Mouse (Mus musculus) urinary bladder, postnatal 14 days (tissue): Measurements from ENCODE around the gene Pdha2.

ENCODE experiments used
- DNase-seq: peaks from one replicate; pipeline ENCODE4 v3.0.0; 2021; ENCODE audit warnings: low spot score

Pdha2 gene

GRCm38 (mm10) chr3:141212255-141212654 lies at the start of gene Pdha2:
TSS of gene Pdha2 (minus strand) at chr3:141212355.
- no peak for DNase-seq

- no peak for DNase-seq
These were observed 48.4 kb upstream of the Pdha2 start for GRCm38 (mm10) chr3:141260518-141260917.

- DNase-seq: no peak
These were observed 39.3 kb upstream of the Pdha2 start for GRCm38 (mm10) chr3:141251440-141251839.

GRCm38 (mm10) chr3:141244725-141245298 lies 32.7 kb upstream of the Pdha2 start:
- no peak for DNase-seq

GRCm38 (mm10) chr3:141238071-141238470 lies 25.9 kb upstream of the Pdha2 start:
- no peak for DNase-seq

GRCm38 (mm10) chr3:141229148-141229547 lies 17.0 kb upstream of the Pdha2 start:
- no peak for DNase-seq

- no peak for DNase-seq
These were observed 10.2 kb upstream of the Pdha2 start for GRCm38 (mm10) chr3:141222339-141222738.

- DNase-seq: no peak
These were observed 6.4 kb upstream of the Pdha2 start for GRCm38 (mm10) chr3:141218561-141218960.

GRCm38 (mm10) chr3:141216999-141217398 lies 4.8 kb upstream of the Pdha2 start:
- no peak for DNase-seq

GRCm38 (mm10) chr3:141216237-141216636 lies 4.1 kb upstream of the Pdha2 start:
- DNase-seq: no peak

GRCm38 (mm10) chr3:141214789-141215188 lies 2.6 kb upstream of the Pdha2 start:
- no peak for DNase-seq

GRCm38 (mm10) chr3:141214197-141214596 lies 2.0 kb upstream of the Pdha2 start:
- no peak for DNase-seq

GRCm38 (mm10) chr3:141211644-141212043 lies 511 bp downstream of the Pdha2 start:
- no peak for DNase-seq

- DNase-seq: no peak
These were observed 10.4 kb downstream of the Pdha2 start for GRCm38 (mm10) chr3:141201766-141202165.

- DNase-seq: no peak
These were observed 14.8 kb downstream of the Pdha2 start for GRCm38 (mm10) chr3:141197308-141197861.

GRCm38 (mm10) chr3:141191653-141192052 lies 20.5 kb downstream of the Pdha2 start:
- no peak for DNase-seq

GRCm38 (mm10) chr3:141190429-141190828 lies 21.7 kb downstream of the Pdha2 start:
- DNase-seq: no peak

- no peak for DNase-seq
These were observed 51.2 kb downstream of the Pdha2 start for GRCm38 (mm10) chr3:141160986-141161385.
